Mouse (Mus musculus) MEL (cell line): Measurements from ENCODE around the gene Hnf1a. TPM values are rescaled to one million over a fixed set of nuclear protein-coding genes. Genes with fewer than 3 reads are reported as not detected.

ENCODE experiments used
- DNase-seq: peaks from one replicate; pipeline ENCODE4 v3.0.0; 2011; ENCODE audit warnings: low read depth, low spot score
- H3K27ac ChIP-seq: 2 replicates; pipeline ENCODE4 v1.5.1; 2012; ENCODE audit warnings: low read depth, mild to moderate bottlenecking, control low read depth, low read length, moderate library complexity; ENCODE audit not compliant: control insufficient read depth
- H3K27me3 ChIP-seq, 2 experiments: fragments of 150-350 bp in 1 of 2; sonication (generic) in 1 of 2; 2 replicates each; pipeline ENCODE4 v1.6.1; 2012; ENCODE audit warnings: low read length in 2 of 2, mild to moderate bottlenecking in 2 of 2, improper control_type of control experiment in 1 of 2, moderate library complexity in 1 of 2; ENCODE audit not compliant: insufficient read depth in 2 of 2, control insufficient read depth in 1 of 2
- H3K36me3 ChIP-seq, 2 experiments: 2 replicates each; pipeline ENCODE4 v1.6.1; 2012 to 2014; ENCODE audit warnings: low read length in 2 of 2, improper control_type of control experiment in 1 of 2, inconsistent platforms in 1 of 2, mild to moderate bottlenecking in 1 of 2; ENCODE audit not compliant: insufficient read depth in 2 of 2, control insufficient read depth in 1 of 2
- H3K4me1 ChIP-seq, 2 experiments: fragments of 150-350 bp in 1 of 2; sonication (generic) in 1 of 2; 2 replicates each; pipeline ENCODE4 v1.6.1; 2012; ENCODE audit warnings: low read length in 2 of 2, improper control_type of control experiment in 1 of 2, mild to moderate bottlenecking in 1 of 2; ENCODE audit not compliant: insufficient read depth in 2 of 2, control insufficient read depth in 1 of 2
- H3K4me3 ChIP-seq, 2 experiments: fragments of 150-350 bp in 1 of 2; sonication (generic) in 1 of 2; 2 replicates each; pipeline ENCODE4 v1.5.1; 2012; ENCODE audit warnings: low read depth in 2 of 2, low read length in 2 of 2, mild to moderate bottlenecking in 2 of 2, moderate library complexity in 2 of 2, control low read depth in 1 of 2, improper control_type of control experiment in 1 of 2; ENCODE audit not compliant: control insufficient read depth in 1 of 2, insufficient read depth in 1 of 2
- H3K79me2 ChIP-seq: 2 replicates; pipeline ENCODE4 v1.6.1; 2012; ENCODE audit warnings: mild to moderate bottlenecking, low read length, moderate library complexity; ENCODE audit not compliant: control insufficient read depth, poor library complexity, insufficient read depth
- H3K9ac ChIP-seq: 2 replicates; pipeline ENCODE4 v1.6.1; 2012; ENCODE audit warnings: low read depth, mild to moderate bottlenecking, control low read depth, low read length, moderate library complexity; ENCODE audit not compliant: control insufficient read depth, poor library complexity, severe bottlenecking
- H3K9me3 ChIP-seq: fragments of 150-350 bp; sonication (generic); replicated peaks from 2 replicates; pipeline ENCODE4 v1.6.1; 2012; ENCODE audit warnings: mild to moderate bottlenecking, low read length, improper control_type of control experiment, moderate library complexity; ENCODE audit not compliant: insufficient read depth
- CHD2 ChIP-seq: IDR thresholded peaks from 2 replicates; pipeline ENCODE4 v1.6.1; 2011; ENCODE audit warnings: low read length, improper control_type of control experiment
- CTCF ChIP-seq, 3 experiments: IDR thresholded peaks in 2 of 3; conservative IDR thresholded peaks in 1 of 3; 2 replicates each; pipeline ENCODE4 v1.5.1; 2011 to 2012; ENCODE audit warnings: low read length in 3 of 3, low read depth in 2 of 3, mild to moderate bottlenecking in 2 of 3, improper control_type of control experiment in 1 of 3, inconsistent platforms in 1 of 3, mixed read lengths in 1 of 3, moderate library complexity in 1 of 3; ENCODE audit not compliant: control insufficient read depth in 1 of 3, insufficient read depth in 1 of 3, poor library complexity in 1 of 3, severe bottlenecking in 1 of 3
- ELF1 ChIP-seq: IDR thresholded peaks from 2 replicates; pipeline ENCODE4 v1.6.1; 2014; ENCODE audit warnings: low read depth, mild to moderate bottlenecking, inconsistent platforms, low read length, improper control_type of control experiment, moderate library complexity
- EP300 ChIP-seq, 2 experiments: IDR thresholded peaks; 2 replicates each; pipeline ENCODE4 v1.6.1; 2011; ENCODE audit warnings: improper control_type of control experiment in 2 of 2, low read length in 2 of 2, low read depth in 1 of 2, mild to moderate bottlenecking in 1 of 2
- KAT2A ChIP-seq: conservative IDR thresholded peaks from 2 replicates; pipeline ENCODE4 v1.6.1; 2012; ENCODE audit warnings: low read depth, low read length, improper control_type of control experiment, inconsistent platforms
- MAFK ChIP-seq: IDR thresholded peaks from 2 replicates; pipeline ENCODE4 v1.6.1; 2011; ENCODE audit warnings: low read depth, mild to moderate bottlenecking, low read length, improper control_type of control experiment, borderline replicate concordance
- MAX ChIP-seq: IDR thresholded peaks from 2 replicates; pipeline ENCODE4 v1.6.1; 2011; ENCODE audit warnings: low read length, improper control_type of control experiment
- MAZ ChIP-seq: IDR thresholded peaks from 2 replicates; pipeline ENCODE4 v1.6.1; 2012; ENCODE audit warnings: low read depth, mild to moderate bottlenecking, inconsistent platforms, low read length, improper control_type of control experiment
- MEF2A ChIP-seq: IDR thresholded peaks from 2 replicates; pipeline ENCODE4 v1.6.1; 2014; ENCODE audit warnings: low read depth, mild to moderate bottlenecking, inconsistent platforms, low read length, improper control_type of control experiment; ENCODE audit not compliant: poor library complexity, insufficient replicate concordance, severe bottlenecking; ENCODE audit errors: extremely low read depth
- MXI1 ChIP-seq: IDR thresholded peaks from 2 replicates; pipeline ENCODE4 v1.6.1; 2011; ENCODE audit warnings: mild to moderate bottlenecking, low read depth, low read length, improper control_type of control experiment
- MYC ChIP-seq: IDR thresholded peaks from 2 replicates; pipeline ENCODE4 v1.6.1; 2011; ENCODE audit warnings: low read depth, mild to moderate bottlenecking, low read length, improper control_type of control experiment, moderate library complexity
- NELFE ChIP-seq: IDR thresholded peaks from 2 replicates; pipeline ENCODE4 v1.6.1; 2011; ENCODE audit warnings: low read depth, low read length, improper control_type of control experiment
- POLR2A ChIP-seq, 2 experiments: IDR thresholded peaks; 2 replicates each; pipeline ENCODE4 v1.6.1; 2011 to 2012; ENCODE audit warnings: low read length in 2 of 2, mild to moderate bottlenecking in 2 of 2, control low read depth in 1 of 2, improper control_type of control experiment in 1 of 2, low read depth in 1 of 2, moderate library complexity in 1 of 2; ENCODE audit not compliant: control insufficient read depth in 1 of 2, insufficient read depth in 1 of 2, poor library complexity in 1 of 2
- POLR2AphosphoS5 ChIP-seq: IDR thresholded peaks from 2 replicates; pipeline ENCODE4 v1.6.1; 2012; ENCODE audit warnings: low read depth, borderline replicate concordance, mild to moderate bottlenecking, inconsistent platforms, low read length, moderate library complexity, mixed read lengths
- RAD21 ChIP-seq: IDR thresholded peaks from 2 replicates; pipeline ENCODE4 v1.6.1; 2011; ENCODE audit warnings: mild to moderate bottlenecking, low read depth, low read length, improper control_type of control experiment
- SIN3A ChIP-seq: IDR thresholded peaks from 2 replicates; pipeline ENCODE4 v1.6.1; 2012; ENCODE audit warnings: low read length, improper control_type of control experiment, inconsistent platforms
- SMC3 ChIP-seq: IDR thresholded peaks from 2 replicates; pipeline ENCODE4 v1.6.1; 2011; ENCODE audit warnings: low read depth, low read length, improper control_type of control experiment
- TCF12 ChIP-seq: IDR thresholded peaks from 2 replicates; pipeline ENCODE4 v1.6.1; 2014; ENCODE audit warnings: low read depth, mild to moderate bottlenecking, inconsistent platforms, low read length, improper control_type of control experiment, moderate library complexity
- USF1 ChIP-seq: IDR thresholded peaks from 2 replicates; pipeline ENCODE4 v1.6.1; 2014; ENCODE audit warnings: low read depth, mild to moderate bottlenecking, inconsistent platforms, low read length, improper control_type of control experiment, moderate library complexity
- USF2 ChIP-seq, 2 experiments: IDR thresholded peaks; 2 replicates each; pipeline ENCODE4 v1.6.1; 2011 to 2012; ENCODE audit warnings: improper control_type of control experiment in 2 of 2, low read length in 2 of 2, borderline replicate concordance in 1 of 2, inconsistent platforms in 1 of 2, low read depth in 1 of 2, mild to moderate bottlenecking in 1 of 2; ENCODE audit not compliant: insufficient read depth in 1 of 2
- ZKSCAN1 ChIP-seq: IDR thresholded peaks from 2 replicates; pipeline ENCODE4 v1.6.1; 2012; ENCODE audit warnings: low read depth, mild to moderate bottlenecking, inconsistent platforms, low read length, improper control_type of control experiment, moderate library complexity
- ZMIZ1 ChIP-seq: IDR thresholded peaks from 2 replicates; pipeline ENCODE4 v1.6.1; 2012; ENCODE audit warnings: low read depth, mild to moderate bottlenecking, inconsistent platforms, low read length, improper control_type of control experiment, moderate library complexity
- ZNF384 ChIP-seq: IDR thresholded peaks from 2 replicates; pipeline ENCODE4 v1.6.1; 2012; ENCODE audit warnings: low read depth, mild to moderate bottlenecking, inconsistent platforms, low read length, improper control_type of control experiment
- polyA plus RNA-seq, 2 experiments: library from polyadenylated mRNA; stranded (reverse) in 1 of 2; unstranded in 1 of 2; fragments of >175 nt in 1 of 2; fragments of >200 nt in 1 of 2; gene quantifications; 2 replicates each; pipeline versions ENCODE4 v1.2.1 to v1.2.4; 2012; ENCODE audit warnings: low replicate concordance in 2 of 2, low read depth in 1 of 2; ENCODE audit not compliant: insufficient read length in 2 of 2, insufficient read depth in 1 of 2, missing spikeins in 1 of 2
- total RNA-seq: library from RNA; depleted of rRNA; stranded (reverse); fragments of 300-350 nt; gene quantifications from 2 replicates; pipeline ENCODE4 v1.2.3, GENCODE M21; 2012

Gene Hnf1a
- total and polyA plus RNA-seq, 3 experiments: 0.08 to 0.28 TPM; not detected in 1

- TF ChIP-seq KAT2A: no peak; the same call in 1 of the 2 replicates
- peak; percentile 96 for TF ChIP-seq MAZ
- TF ChIP-seq ZKSCAN1: no peak
These were observed 39.8 kb upstream of the Hnf1a start, which contains the start of gene Sppl3 (continued) for GRCm38 (mm10) chr5:115010577-115011216.

GRCm38 (mm10) chr5:115009961-115010360 lies 39.1 kb upstream of the Hnf1a start:
- H3K36me3 ChIP-seq: peaks cover 0 to 36% of the 10 kb centered on the region in 2 experiments; a peak in 2 of 4 replicates
- H3K9me3 ChIP-seq: no peaks in the 10 kb centered on the region
- TF ChIP-seq CTCF (IDR thresholded peaks at IDR 0.05 in 2 of 3, conservative IDR thresholded peaks at IDR 0.05 in 1 of 3; ENCODE audit: control insufficient read depth in 1 of 3, insufficient read depth in 1 of 3, low read depth in 2 of 3, low read length in 3 of 3, poor library complexity in 1 of 3, severe bottlenecking in 1 of 3) (no peak), MAX (peak; percentile 77), MYC (peak; percentile 70), MXI1 (peak; percentile 57; the same call in 1 of the 2 replicates), SIN3A (peak; percentile 38), USF1 (peak; percentile 64)
- TF ChIP-seq, all 39 proteins: peak for 5
- Histone ChIP-seq H3K4me3 (peak overlapping the region; percentile 59 to 60; a peak in 2 of 4 replicates), H3K4me1 (peaks cover 16 to 35% of the 10 kb centered on the region in 2 experiments), H3K27ac (peak overlapping the region; percentile 69), H3K27me3 (no peaks in the 10 kb centered on the region), H3K79me2 (peaks cover 35% of the 10 kb centered on the region), H3K9ac (peak overlapping the region; percentile 83)
- DNase-seq: peak; percentile 53

DNA sequence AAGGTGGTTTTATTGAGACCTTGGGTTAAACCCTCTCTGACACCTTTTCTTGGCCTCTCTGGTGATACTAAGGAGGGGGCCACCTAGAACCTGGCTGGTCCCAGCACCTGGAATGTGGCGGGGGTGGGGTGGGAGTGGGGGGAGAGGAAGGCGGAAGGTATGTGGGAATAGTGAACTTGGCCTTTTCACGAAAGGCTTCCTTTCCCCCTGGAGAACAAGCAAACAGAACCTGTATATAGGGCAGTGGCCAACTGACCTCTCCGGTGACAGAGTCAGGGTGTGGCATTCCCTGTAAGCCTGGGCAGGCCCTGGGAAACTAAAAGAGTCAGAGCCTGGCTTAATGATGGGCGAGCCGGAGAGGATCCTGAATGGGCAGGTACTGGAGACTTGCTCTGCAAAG lies 38.2 kb upstream of the Hnf1a start:
- Histone ChIP-seq H3K4me3 (no peak overlapping the region), H3K27me3 (no peaks in the 10 kb centered on the region), H3K9me3 (no peaks in the 10 kb centered on the region), H3K27ac (no peak overlapping the region), H3K9ac (no peak overlapping the region), H3K36me3 (peaks cover 0 to 29% of the 10 kb centered on the region in 2 experiments; a peak in 2 of 4 replicates), H3K4me1 (peaks cover 10 to 29% of the 10 kb centered on the region in 2 experiments), H3K79me2 (peaks cover 28% of the 10 kb centered on the region)
- no peak for DNase-seq
- TF ChIP-seq ZMIZ1 (no peak), ELF1 (no peak), EP300 (IDR thresholded peaks at IDR 0.05; ENCODE audit: low read depth in 1 of 2, low read length in 2 of 2) (no peak), TCF12 (no peak), NELFE (no peak), MAFK (no peak), USF1 (no peak), USF2 (IDR thresholded peaks at IDR 0.05; ENCODE audit: borderline replicate concordance in 1 of 2, insufficient read depth in 1 of 2, low read depth in 1 of 2, low read length in 2 of 2) (no peak), MEF2A (no peak), SMC3 (no peak), RAD21 (no peak), POLR2AphosphoS5 (no peak), CHD2 (no peak), KAT2A (no peak), POLR2A (IDR thresholded peaks at IDR 0.05; ENCODE audit: control insufficient read depth in 1 of 2, insufficient read depth in 1 of 2, low read depth in 1 of 2, low read length in 2 of 2, poor library complexity in 1 of 2) (no peak), ZNF384 (no peak)
